Mouse (Mus musculus) ovary, adult 18-20 months (tissue): ENCODE results near the gene Jund.

ENCODE experiments used
- DNase-seq: peaks from one replicate; pipeline ENCODE4 v3.0.0; 2022; ENCODE audit warnings: low spot score, mixed read lengths

Jund gene

GRCm38 (mm10) chr8:70698310-70699109 lies at the start of gene Jund:
Gene Jund, plus strand, starts transcription at chr8:70698949.
- peak; percentile 98 for DNase-seq

GRCm38 (mm10) chr8:70649324-70649723 lies 49.4 kb upstream of the Jund start:
- peak; percentile 85 for DNase-seq

GRCm38 (mm10) chr8:70650351-70650750 lies 48.4 kb upstream of the Jund start:
- no peak for DNase-seq

- no peak for DNase-seq
These were observed 45.5 kb upstream of the Jund start for GRCm38 (mm10) chr8:70653226-70653625.

GRCm38 (mm10) chr8:70654121-70654520 lies 44.6 kb upstream of the Jund start:
- no peak for DNase-seq

- DNase-seq, result no peak
These were observed 43.3 kb upstream of the Jund start for GRCm38 (mm10) chr8:70655469-70655868.

- no peak for DNase-seq
These were observed 42.5 kb upstream of the Jund start for GRCm38 (mm10) chr8:70656193-70656790.

GRCm38 (mm10) chr8:70657214-70657613 lies 41.5 kb upstream of the Jund start:
- DNase-seq, result no peak

GRCm38 (mm10) chr8:70657739-70658138 lies 41.0 kb upstream of the Jund start:
- DNase-seq, result no peak

GRCm38 (mm10) chr8:70658897-70659603 lies 39.7 kb upstream of the Jund start:
- no peak for DNase-seq

- DNase-seq, result peak; percentile 91
These were observed 39.0 kb upstream of the Jund start for GRCm38 (mm10) chr8:70659604-70660272.

- no peak for DNase-seq
These were observed 38.5 kb upstream of the Jund start, which contains the start of gene Pgpep1 for GRCm38 (mm10) chr8:70660273-70660725. Gene Pgpep1, minus strand, starts transcription at chr8:70660388.

- no peak for DNase-seq
These were observed 35.1 kb upstream of the Jund start for GRCm38 (mm10) chr8:70663691-70664090.

- no peak for DNase-seq
These were observed 34.1 kb upstream of the Jund start for GRCm38 (mm10) chr8:70664631-70665030.

GRCm38 (mm10) chr8:70665599-70665998 lies 33.1 kb upstream of the Jund start:
- no peak for DNase-seq

- no peak for DNase-seq
These were observed 31.7 kb upstream of the Jund start for GRCm38 (mm10) chr8:70667071-70667470.

- no peak for DNase-seq
These were observed 27.0 kb upstream of the Jund start for GRCm38 (mm10) chr8:70671615-70672324.

- no peak for DNase-seq
These were observed 26.2 kb upstream of the Jund start for GRCm38 (mm10) chr8:70672325-70673078.

- DNase-seq, result peak; percentile 97
These were observed 25.5 kb upstream of the Jund start, which contains the start of gene Lsm4 for GRCm38 (mm10) chr8:70673079-70673856. Gene Lsm4, plus strand, starts transcription at chr8:70673248.

GRCm38 (mm10) chr8:70674109-70674508 lies 24.6 kb upstream of the Jund start:
- DNase-seq, result no peak
